Mouse (Mus musculus): ENCODE measurements around the gene Dusp23. TPM values are rescaled to one million over a fixed set of nuclear protein-coding genes. Genes with fewer than 3 reads are reported as not detected.

Dusp23 gene
- polyA plus RNA-seq, 1 experiment from 2014 or later = 6.4 TPM

- Histone ChIP-seq H3K36me3 (no peaks in the 10 kb centered on the region), H3K27ac (replicated peaks) (0 out of 2 replicates have a peak overlapping the region, but pooled peaks have one; percentile 29), H3K9me3 (no peaks in the 10 kb centered on the region), H3K4me1 (peaks cover 13% of the 10 kb centered on the region), H3K4me3 (0 out of 2 replicates have a peak overlapping the region, but pooled peaks have one; percentile 3), H3K9ac (replicated peaks) (peak overlapping the region; percentile 25; the same call in 1 of the 2 replicates), H3K4me2 (replicated peaks) (peak overlapping the region; percentile 25), H3K27me3 (no peaks in the 10 kb centered on the region)
- 5% methylated on average over 26 of the region's 26 CpGs for WGBS
- ATAC-seq (replicated peaks) = peak; percentile 84
Observed at GRCm38 (mm10) chr1:172585612-172586567, 46.9 kb downstream of the Dusp23 start.

DNA sequence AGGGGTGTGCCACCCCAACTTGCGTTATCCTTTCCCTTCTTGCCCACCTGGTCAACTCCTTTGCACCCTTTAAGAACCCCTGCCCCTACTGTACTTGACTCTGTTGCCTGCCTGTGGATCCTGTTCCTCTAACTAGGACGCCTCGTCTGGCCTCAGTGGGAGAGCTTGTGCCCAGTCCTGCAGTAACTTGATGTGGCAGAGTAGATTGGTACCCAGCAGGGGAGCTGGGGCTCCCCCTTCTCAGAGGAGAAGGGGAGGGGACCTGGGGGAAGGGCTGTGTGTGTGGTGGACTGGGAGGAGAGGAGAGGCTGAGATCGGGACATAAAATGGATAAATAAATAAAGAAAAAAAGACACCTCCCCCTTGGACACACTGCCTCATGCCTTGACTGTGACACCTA, 47.7 kb downstream of the Dusp23 start:
- H3K4me2 ChIP-seq (replicated peaks) = no peak overlapping the region
- no peaks in the 10 kb centered on the region for H3K36me3 ChIP-seq
- H3K4me1 ChIP-seq = peaks cover 13% of the 10 kb centered on the region
- no peaks in the 10 kb centered on the region for H3K27me3 ChIP-seq
- 39% methylated on average over 4 of the region's 4 CpGs for WGBS
- H3K27ac ChIP-seq (replicated peaks) = no peak overlapping the region
- peak; percentile 11; the same call in 1 of the 2 replicates for ATAC-seq (replicated peaks)
- no peak overlapping the region for H3K9ac ChIP-seq (replicated peaks)
- no peaks in the 10 kb centered on the region for H3K9me3 ChIP-seq
- H3K4me3 ChIP-seq = no peak overlapping the region

DNA sequence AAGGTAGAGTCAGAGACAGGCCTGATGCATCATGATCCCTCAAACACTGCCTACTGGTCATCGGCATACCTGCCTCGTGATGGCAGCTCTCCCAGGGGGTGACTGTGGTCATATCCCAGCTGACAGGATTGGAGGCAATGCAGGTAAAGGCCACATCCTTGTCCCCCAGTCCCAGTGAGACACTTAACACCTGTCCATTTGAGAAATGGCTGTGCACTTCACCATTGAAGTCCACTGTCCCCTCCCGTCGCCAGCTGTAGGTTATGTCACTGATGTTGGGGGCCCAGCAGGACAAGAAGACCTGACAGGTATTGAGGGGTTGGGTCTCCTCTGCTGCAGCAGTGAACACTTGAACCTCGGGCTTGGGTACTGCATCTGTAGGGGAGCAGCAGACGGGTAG, 48.5 kb downstream of the Dusp23 start:
- H3K27me3 ChIP-seq = no peaks in the 10 kb centered on the region
- WGBS = 84% methylated on average over 6 of the region's 6 CpGs
- H3K4me1 ChIP-seq = peaks cover 13% of the 10 kb centered on the region
- H3K9me3 ChIP-seq = no peaks in the 10 kb centered on the region
- no peak overlapping the region for H3K9ac ChIP-seq (replicated peaks)
- H3K4me3 ChIP-seq = no peak overlapping the region
- no peak overlapping the region for H3K4me2 ChIP-seq (replicated peaks)
- H3K27ac ChIP-seq (replicated peaks) = no peak overlapping the region
- H3K36me3 ChIP-seq = no peaks in the 10 kb centered on the region
- ATAC-seq (replicated peaks) = no peak

DNA sequence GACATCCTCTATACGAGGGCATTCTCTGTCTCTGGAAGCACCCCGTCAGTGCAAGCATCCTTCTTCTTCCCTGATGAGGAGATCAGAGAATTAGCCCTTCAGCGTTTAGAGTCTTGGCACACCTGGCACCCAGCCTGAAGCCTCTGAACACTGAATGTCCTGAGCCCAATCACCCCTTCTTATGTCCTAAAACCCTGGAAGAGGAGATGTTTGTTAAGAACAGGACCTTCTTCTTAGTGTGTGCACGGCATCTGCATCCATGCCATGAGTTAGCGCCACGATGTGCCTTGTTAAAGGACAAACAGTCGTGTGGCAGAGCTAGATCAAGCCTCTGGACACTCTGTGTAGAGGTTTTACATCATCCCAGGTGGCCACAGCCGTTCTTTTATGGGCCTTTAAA, 50.3 kb downstream of the Dusp23 start:
- H3K4me3 ChIP-seq = no peak overlapping the region
- H3K27ac ChIP-seq (replicated peaks) = no peak overlapping the region
- H3K9me3 ChIP-seq = no peaks in the 10 kb centered on the region
- H3K4me1 ChIP-seq = peaks cover 13% of the 10 kb centered on the region
- WGBS = 89% methylated on average over 8 of the region's 8 CpGs
- no peak overlapping the region for H3K9ac ChIP-seq (replicated peaks)
- H3K4me2 ChIP-seq (replicated peaks) = no peak overlapping the region
- H3K27me3 ChIP-seq = no peaks in the 10 kb centered on the region
- H3K36me3 ChIP-seq = no peaks in the 10 kb centered on the region
- ATAC-seq (replicated peaks) = no peak

Other genes starting within 250 kb of the Dusp23 start
- not detected in 2 replicates for gene Slamf9, start 157.6 kb downstream of the Dusp23 start, polyA plus RNA-seq (2015; fragmentation: Nextera tagmentation; extraction: Ambion mirVana)
- 74.0 and 78.3 TPM in 2 replicates for gene Igsf9, start 151.2 kb downstream of the Dusp23 start, polyA plus RNA-seq (2015; fragmentation: Nextera tagmentation; extraction: Ambion mirVana)
- gene Tagln2, start 132.9 kb downstream of the Dusp23 start, polyA plus RNA-seq (2015; fragmentation: Nextera tagmentation; extraction: Ambion mirVana) = 46.6 and 52.7 TPM in 2 replicates
- gene Cfap45, start 112.2 kb downstream of the Dusp23 start, polyA plus RNA-seq (2015; fragmentation: Nextera tagmentation; extraction: Ambion mirVana) = 1.9 and 3.1 TPM in 2 replicates
- gene Vsig8, start 77.0 kb downstream of the Dusp23 start, polyA plus RNA-seq (2015; fragmentation: Nextera tagmentation; extraction: Ambion mirVana) = 0.14 and 0.20 TPM in 2 replicates
- gene Slamf8, start 42.4 kb downstream of the Dusp23 start, polyA plus RNA-seq (2015; fragmentation: Nextera tagmentation; extraction: Ambion mirVana) = not detected in 2 replicates
- not detected in 2 replicates for gene Fcrl6, start 30.4 kb downstream of the Dusp23 start, polyA plus RNA-seq (2015; fragmentation: Nextera tagmentation; extraction: Ambion mirVana)
- 0.28 TPM in 1 of 2 replicates, not detected in the other for gene Crp, start 65.1 kb upstream of the Dusp23 start, polyA plus RNA-seq (2015; fragmentation: Nextera tagmentation; extraction: Ambion mirVana)